Mouse (Mus musculus) thymus, postnatal 36 days (tissue): ENCODE results near the gene Tbx1.
"Not testable (repeated sequence)": the region's sequence is repeated elsewhere in the genome, so short reads cannot be mapped to it uniquely, and the experiment has no call there.

Experiments
- DNase-seq, 2 experiments: peaks; one replicate each; pipeline ENCODE4 v3.0.0; 2022; ENCODE audit warnings: mixed read lengths in 2 of 2

Tbx1 gene

GRCm38 (mm10) chr16:18543151-18543829 lies 47.2 kb downstream of the Tbx1 start:
- DNase-seq, result no peak

- no peak for DNase-seq
Observed at GRCm38 (mm10) chr16:18539281-18539680, 51.2 kb downstream of the Tbx1 start.

DNA sequence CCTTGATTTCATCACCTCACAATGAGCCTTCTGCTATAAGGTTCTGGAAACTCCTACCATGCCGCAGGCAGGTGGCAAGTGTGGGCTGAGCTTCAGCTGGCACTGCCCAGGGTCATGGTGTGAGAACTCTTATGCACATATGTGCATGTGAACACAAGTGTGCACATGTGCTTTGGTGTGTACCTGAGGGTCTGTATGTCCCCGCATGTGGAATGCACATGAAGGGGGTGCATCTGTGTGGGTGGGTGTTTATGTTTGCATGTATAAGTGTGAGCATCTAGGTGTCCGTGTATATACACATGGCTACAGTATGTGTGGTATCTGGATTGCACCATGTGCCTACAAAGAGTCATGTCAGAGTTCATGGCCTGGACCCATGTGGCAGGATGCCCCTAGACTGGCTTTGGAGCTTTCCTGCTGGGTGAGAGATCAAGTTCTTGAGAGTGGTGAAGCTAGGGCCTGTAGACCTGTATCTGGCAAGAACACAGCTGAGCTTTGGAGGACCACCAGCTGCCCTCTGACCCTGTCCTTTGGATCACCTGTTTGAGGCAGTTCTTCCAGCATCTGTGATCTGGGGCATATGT lies 53.0 kb downstream of the Tbx1 start:
- DNase-seq, result no peak

GRCm38 (mm10) chr16:18533061-18533460 lies 57.4 kb downstream of the Tbx1 start:
- not testable (repeated sequence) for DNase-seq
